Mouse (Mus musculus) heart, postnatal 14 days (tissue): ENCODE measurements at regions not wholly inside any gene's neighbourhood (a gene's known extent, or its start where the extent isn't known, plus 50 kb on each side); places are given as distances from the start of the nearest gene placed in this dataset.

Experiments used
- DNase-seq, 2 experiments: peaks; one replicate each; pipeline ENCODE4 v3.0.0; 2021 to 2022
- intact Hi-C: fragments of 180-260 bp; cut with DNase I; formaldehyde crosslinking; loops from one replicate; pipeline ENCODE4 v1.15.1; 2025

DNA sequence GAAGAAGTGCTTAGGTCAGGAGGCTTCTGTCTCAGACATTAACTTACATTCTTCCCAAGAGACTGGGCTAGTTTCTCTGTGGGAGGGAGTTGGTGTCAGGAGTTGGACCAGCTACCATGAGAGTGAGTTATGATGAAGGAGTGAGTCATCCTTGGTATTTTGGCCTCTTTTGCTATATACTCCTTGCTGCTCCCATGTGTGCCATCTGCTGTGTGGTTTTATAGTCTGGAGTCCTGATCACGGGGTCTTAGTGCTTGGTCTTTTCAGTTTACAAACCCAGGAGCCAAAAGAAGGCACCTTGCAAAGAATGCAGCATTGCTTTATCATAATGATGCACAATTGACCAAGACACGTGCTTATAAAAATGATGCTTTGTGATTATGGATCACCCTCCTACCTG lies 56.6 kb downstream of the Zfp503 start:
- intact Hi-C loops, result no loop called here
- no peak for DNase-seq

DNA sequence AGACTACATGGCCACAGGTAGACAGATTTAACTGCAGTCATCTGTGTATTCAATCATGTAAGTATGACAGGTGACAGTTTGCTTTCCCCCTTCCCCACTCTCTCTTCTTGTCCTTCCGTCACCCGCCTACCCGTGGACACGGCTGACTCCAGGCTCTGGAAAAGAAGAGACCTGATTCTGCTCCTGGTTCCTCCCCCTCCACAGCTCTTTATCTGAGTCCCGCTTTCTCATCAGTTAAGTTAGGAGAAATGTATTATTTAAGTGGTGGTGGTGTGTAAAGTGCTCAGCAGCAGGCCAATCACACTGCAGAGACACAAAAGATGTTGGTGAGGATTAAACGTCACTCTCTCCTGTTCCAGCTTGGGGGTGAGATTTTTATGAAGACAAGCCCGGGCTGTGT lies 57.5 kb downstream of the Zfp503 start:
- DNase-seq, result no peak
- intact Hi-C loops, result no loop called here

DNA sequence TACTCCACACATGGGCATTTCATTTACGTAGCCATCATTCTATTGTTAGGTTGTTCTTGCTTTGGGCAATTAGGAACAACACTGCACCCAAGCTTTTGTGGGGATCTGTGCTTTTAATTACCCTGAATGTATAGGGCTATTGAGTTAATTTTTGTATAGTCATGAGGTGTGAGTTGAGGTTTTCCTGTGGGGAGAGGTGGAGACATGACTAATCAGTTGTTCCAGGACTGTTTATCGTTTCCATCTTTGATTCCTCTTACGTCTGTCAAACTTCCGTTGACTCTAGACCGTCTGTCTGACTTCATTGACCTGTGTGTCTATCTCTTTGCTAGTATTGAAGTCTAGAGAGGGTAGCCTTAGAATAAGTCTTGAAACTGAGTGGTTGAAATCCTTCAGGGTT lies 60.4 kb downstream of the Zfp503 start:
- intact Hi-C loops, result no loop called here
- DNase-seq, result no peak

DNA sequence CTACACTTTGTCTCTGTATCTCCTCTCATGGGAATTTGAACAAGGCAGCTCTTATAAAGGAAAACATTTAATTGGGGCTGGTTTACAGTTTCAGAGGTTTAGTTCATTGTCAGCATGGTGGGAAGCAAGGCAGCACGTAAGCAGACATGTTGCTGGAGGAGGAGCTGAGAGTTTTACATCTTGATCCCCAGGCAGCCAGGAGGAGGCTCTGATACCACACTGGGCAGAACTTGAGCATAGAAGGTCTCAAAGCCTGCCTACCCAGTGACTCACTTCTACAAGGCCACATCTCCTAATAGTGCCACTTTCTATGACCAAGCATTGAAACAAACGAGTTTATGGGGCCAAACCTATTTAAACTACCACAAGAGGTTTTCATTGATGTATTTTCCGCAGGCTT lies 67.9 kb upstream of the Comtd1 start:
- intact Hi-C loops, result no loop called here
- DNase-seq, result no peak

DNA sequence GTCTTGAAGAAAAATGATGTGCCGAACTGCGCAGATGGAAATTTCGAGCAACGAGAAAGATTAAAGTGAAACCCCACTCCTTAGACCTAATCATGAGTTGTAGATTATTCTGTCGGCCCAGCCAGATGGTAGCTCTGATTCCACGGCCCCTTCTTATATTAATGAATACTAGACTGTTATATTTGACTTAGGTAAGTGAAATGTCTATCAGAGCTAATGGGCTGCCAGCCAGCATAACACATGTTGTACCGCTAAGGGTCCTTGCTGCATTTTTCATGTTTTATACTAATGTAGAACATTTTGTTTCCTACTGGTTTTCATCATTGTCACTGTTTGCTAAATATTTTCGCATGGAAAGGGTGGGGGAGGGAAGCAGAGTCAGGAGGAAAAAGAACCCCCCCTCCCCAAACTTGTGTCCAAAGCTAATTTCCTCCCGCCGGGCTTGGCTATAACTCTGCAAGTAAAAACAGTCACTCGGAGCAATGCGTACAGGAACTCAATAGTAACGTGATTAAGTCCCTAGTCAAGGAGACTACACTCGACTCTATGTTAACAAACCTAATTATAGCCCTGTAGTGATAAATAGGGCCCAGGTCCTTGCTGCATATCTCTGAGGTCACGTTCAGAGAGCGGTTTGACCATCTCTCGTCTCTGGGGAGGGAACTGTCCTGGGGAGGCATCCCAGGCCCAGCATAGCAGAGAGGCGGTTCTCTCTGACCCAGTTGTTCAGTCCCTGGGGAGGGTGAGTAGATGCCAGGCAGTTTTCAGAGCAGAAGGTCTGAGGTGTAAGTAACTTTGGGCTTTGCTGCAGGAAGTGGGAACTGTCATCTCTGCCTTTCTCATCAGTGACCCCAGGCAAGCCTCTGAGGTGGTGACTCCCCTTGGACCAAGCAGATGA lies 56.0 kb upstream of the Comtd1 start:
- intact Hi-C loops, result no loop called here
- DNase-seq, result peak in 1 of 2 experiments; percentile 24

DNA sequence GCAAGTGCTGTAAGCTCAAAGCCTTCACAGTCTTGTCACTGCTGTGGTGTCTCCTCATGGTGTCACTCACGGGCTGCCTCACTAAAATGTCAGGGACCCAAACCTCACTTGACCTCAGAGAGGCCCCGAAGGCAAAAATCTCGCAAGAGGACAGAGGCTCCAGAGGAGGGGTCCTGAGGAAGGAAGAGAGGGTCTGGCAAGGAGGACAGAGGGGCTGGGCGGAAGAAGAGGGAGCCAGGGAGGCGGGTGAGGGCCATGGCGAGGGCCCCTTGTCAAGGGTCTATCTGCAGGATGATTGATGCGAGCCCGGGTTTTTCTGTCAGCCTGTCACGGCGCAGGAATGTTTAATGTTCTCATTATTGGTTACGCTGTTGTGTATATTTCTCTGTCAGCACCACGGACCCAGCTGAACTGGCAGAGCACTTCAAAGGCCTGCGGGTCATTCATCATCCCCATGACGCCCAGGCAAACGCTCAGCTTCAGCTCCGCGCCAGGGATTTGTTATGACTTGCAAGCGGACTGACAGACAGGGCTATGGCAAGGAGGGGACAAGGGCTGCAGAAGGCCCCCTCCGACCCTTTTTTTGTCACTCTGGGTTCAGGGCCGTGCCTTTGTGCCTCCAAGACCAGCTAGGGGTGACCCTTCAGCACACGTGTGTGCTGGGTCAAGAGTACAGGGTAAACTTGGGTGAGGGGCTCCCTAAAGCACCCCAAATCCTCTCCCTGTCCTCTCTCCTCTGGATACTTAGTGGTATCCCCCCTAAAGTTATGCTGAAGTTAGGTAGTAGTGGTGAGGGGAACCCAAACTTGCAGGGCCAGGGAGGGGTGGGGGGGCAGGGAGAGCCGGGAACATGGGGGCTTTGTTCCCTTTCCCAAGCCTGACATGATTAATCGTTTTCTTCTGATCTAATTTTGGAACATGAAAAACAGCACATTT lies 55.1 kb upstream of the Comtd1 start:
- DNase-seq, result peak; percentile 18 to 34

DNA sequence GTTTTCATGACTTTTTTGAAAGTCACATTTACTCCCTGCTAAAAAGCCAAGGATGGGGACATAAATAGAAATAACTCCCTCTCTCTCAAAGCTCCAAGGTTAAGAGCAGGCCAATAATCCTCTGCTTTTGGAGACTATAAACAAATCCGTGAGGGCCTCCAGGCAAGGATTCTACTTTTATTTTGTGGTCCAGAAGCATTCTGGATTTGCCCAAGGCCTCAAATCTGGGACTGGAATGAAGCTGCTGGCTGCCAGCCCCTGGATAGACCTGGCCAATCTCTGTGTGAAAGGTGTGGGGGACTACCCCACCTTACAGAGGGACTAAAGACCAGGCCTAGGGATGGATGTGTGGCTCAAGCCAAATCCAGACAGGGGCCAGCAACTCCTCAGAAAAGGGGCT lies 54.1 kb upstream of the Comtd1 start:
- DNase-seq, result no peak
- intact Hi-C loops, result no loop called here

More for the DNA sequence above, 55.1 kb upstream of the Comtd1 start:
- intact Hi-C loops, result no loop called here

DNA sequence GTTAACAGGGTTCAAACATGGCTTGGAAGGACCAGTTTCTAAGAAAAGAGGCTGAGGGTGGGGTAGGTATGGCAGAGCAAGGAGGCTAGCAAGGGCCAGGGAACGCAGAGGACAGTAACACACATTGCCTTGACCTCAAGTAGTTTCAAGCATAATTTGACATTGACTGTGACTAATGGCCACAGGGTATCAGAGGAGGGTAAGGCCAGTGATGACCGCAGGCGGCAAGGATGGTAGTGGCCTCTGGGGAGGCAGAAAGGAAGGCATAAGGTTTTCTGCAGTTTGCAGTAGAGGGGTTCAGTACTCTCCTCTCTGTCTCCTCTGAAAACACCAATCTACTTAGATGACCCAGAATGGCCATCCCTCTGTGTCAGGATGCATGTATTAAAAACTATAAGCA lies 53.7 kb upstream of the Comtd1 start:
- no peak for DNase-seq
- intact Hi-C loops, result no loop called here

DNA sequence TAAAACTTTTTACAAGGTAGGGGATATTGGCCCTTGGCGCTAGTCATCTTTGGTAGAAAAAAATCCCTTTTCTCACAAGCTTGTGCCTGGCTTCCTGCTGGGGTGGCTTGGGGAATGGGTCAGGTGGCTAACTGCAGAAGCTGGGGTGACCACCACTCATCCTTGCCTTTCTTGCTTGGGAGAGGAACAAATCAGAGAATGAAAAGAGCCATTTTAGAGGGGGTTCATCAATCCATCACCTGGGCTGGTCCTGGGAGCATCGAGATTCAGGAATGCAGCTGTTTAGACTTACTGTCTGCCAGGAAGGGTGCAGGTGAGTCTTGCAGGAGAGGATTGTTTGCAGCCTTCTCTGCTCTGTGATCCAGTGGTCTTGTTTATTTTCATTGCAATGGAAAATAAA lies 52.2 kb upstream of the Comtd1 start:
- no peak for DNase-seq
- intact Hi-C loops, result no loop called here

DNA sequence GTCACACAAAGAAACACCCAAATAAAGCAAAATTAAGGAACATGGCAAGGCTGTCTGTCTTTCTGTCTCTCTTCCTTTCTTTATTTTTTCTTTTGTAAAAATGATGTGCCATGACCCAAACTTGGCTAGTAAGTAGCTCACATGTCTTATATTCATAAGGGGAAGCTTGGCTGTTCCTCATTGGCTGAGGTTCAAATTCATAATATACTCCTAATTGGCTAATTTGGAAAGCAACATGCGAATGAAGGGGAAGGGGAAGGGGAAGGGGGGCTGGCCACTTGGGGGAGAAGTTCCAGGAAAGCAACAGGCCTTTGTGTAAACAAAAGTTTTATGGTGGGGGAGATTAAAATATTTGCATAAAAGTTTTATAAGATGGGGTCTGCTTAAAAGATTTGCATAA lies 51.7 kb upstream of the Comtd1 start:
- DNase-seq, result no peak
- intact Hi-C loops, result no loop called here
